Mouse (Mus musculus): ENCODE measurements around the gene A730061H03Rik.

The A730061H03Rik gene

GRCm38 (mm10) chr14:55551347-55551746 is 8.9 kb downstream of the A730061H03Rik start:
- no peak for DNase-seq (ENCODE audit: low spot score)

DNA sequence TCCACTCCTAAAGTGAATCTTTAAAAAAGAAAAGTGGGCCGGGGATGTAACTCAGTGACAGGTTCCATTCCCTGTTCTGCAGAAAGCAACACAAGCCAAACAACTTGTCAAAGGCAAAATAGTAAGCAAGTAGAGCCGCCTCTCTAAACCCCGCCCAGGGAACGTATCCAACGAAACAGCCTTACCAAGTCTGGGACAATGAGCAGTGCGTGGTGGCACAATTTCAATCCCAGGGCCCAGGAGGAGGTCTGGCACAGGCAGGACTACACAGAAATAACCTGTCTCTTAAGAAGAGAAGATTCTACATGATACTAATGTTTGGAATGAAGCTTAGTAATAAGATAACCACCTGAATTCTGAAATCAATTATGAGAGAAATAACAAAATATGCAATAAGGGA is 10.0 kb downstream of the A730061H03Rik start:
- DNase-seq (ENCODE audit: low spot score) = no peak

GRCm38 (mm10) chr14:55544334-55544733 is 15.9 kb downstream of the A730061H03Rik start:
- peak; percentile 69 for DNase-seq (ENCODE audit: low spot score)

GRCm38 (mm10) chr14:55542268-55542667 is 17.9 kb downstream of the A730061H03Rik start:
- no peak for DNase-seq (ENCODE audit: low spot score)

- DNase-seq (ENCODE audit: low spot score) = peak; percentile 85
Observed at GRCm38 (mm10) chr14:55540787-55541321, 19.4 kb downstream of the A730061H03Rik start.

DNA sequence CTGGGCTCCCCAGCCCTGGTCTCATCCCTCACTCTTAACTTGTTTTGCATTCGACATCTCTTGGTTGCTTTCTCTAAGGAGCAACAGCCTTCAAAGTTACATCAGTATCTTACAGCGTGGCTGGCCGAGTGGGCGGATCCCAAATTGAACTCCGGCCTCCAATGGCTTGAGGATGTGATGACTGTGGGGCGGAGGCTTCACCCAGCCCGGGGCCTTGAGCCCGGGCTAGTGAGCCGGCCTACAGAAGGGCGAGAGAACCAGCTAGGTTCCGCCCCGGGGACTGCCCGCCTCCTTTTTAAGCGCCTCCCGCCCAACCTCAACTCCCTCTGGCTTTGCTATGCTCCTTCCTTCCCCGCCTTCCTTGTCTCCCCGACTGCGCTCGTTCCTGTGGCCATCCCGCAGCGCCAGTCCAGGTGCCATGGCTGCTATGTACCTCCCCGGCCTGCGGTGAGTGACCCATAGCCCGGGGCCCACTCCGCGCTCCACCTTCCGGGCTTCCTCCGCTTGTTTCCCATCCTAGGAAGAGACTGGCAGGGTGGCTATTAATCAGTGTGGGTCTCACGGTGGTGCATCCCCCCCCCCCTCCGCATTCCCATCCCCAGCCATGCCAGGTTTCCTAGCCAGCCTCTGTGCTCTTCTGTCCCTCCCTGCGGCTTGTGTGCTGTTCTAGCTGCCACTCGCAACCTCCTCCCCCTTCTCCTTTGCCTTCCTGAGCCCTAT is 20.0 kb downstream of the A730061H03Rik start, which contains the start of gene Pck2:
Pck2 (plus strand) TSS at position 200 of the 720 bp plus-strand sequence.
- DNase-seq (ENCODE audit: low spot score) = peak; percentile 96

DNA sequence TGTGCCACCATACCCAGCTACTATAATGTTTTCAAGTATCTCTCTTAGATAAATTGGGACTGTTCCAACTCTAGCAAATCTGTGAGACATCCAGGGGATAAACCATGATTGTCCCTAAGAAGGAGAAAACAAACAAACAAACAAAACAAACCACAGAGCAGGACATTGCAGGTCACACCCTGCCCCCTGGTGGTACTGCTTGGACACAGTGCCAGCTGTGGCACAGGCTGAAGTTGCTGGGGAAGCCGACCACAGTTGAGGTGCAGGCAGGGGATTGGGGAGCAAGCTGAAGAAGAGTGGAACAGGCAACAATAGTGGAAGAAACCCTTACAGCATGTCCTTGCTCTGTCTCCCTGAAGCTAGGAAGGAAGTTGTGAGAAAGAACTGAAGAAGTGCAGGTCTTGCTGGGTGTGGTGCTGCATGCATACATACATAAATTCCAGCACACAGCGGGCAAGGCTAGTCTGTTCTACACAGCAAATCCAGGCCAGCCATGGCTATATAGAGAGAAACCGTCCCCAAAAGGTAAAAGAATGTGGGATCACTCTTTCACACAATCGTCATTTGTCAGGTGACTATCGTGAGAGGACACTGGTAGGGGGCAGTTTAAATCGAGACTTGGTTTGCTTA is 24.0 kb downstream of the A730061H03Rik start:
- DNase-seq (ENCODE audit: low spot score) = no peak

DNA sequence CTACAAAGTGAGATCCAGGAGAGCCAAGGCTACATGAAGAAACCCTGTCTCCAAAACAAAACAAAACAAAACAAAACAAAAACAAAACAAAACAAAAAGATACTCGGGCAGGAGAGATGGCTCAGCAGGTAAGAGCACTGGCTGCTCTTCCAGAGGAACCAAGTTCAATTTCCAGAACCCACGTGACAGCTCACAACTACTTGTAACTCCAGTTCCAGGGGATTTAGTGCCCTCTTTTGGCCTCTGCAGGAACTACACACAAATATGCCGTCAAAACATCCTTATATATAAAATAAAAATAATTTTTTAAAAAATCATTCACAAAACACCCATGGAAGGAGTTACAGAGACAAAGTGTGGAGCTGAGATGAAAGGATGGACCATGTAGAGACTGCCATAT is 32.3 kb downstream of the A730061H03Rik start:
- peak; percentile 50 for DNase-seq (ENCODE audit: low spot score)

GRCm38 (mm10) chr14:55526674-55527073 is 33.5 kb downstream of the A730061H03Rik start:
- DNase-seq (ENCODE audit: low spot score) = no peak

- no peak for DNase-seq (ENCODE audit: low spot score)
Observed at GRCm38 (mm10) chr14:55524785-55525184, 35.4 kb downstream of the A730061H03Rik start, which contains the start of gene Nrl. Nrl (minus strand) TSS chr14:55524981.

DNA sequence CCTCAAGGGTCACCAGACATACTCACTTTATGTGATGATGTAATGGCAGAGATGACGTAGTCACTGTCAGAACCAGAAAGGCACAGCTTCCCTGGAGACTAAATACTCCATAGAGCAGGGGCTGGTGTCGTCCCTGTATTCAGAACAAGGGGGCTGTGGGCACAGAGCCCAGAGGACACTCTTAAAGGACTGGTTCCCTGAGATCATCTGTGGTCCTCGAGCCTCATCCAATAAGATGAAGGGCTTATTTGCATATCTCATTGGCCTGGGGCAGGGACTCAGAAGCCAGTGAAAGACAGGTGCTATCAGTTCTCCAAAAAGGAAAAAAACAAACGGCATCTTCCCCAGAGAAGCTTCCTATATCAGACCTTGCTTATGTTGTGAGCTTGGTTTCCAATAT is 36.1 kb downstream of the A730061H03Rik start:
- DNase-seq (ENCODE audit: low spot score) = no peak

DNA sequence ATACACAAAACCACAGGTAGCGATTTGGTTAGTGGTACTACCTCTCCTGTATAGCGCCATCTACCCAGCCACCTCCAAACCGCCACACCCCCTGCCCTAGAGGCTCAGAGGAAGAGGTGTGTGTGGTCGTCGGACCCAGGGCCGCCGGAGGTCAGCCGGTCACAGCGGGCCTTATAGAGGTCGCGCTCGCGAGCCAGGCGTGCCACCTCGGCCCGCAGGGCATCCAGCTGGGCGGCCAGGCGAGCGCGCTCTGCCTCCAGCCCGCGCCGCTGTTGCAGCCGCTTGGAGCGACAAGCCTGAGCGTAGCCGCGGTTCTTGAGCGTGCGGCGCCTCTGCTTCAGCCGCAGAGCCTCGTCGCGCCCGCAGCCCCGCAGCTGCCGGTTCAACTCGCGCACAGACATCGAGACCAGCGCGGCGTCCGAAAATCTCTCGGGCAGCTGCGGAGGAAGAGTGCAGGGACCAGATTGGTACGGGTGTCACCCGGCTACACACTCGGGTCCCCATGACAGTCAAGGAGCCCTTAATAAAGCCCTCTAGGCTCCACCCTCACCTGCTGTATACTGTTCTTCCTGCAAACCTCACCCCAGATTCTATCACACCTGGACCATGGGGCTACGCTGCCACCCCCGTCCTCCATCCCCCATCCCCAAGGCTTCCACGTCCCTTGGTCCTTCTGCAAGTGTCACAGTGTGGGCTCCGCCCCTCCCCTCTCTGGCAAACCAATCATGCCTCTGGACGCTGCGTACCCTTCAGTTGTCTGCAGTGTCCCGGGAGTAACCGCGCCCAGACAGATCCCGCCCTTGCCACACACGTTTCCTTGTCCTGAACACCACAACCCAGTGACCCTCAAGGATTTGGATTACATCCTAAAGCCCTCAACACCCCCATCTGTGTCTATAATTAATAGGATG is 39.5 kb downstream of the A730061H03Rik start:
- DNase-seq (ENCODE audit: low spot score) = peak; percentile 40

DNA sequence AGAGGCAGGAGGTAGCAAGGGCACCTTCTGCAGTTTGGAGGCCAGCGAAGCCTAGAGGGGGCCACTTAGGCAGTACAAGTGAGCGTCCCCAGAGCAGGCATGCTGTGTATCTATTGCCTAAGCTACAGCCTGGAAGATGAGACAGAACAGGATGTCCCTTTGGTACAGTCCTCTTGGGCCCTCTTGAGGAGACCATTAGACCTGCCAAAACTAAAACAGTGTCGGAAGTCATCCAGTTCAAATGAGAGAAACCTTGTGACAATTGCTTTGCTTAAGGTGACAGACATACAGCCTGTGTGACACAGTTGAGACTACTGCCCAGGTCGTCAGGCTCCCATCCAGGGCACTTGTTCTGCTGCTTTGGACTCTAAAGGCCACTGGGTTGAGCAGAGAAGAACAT is 40.6 kb downstream of the A730061H03Rik start:
- no peak for DNase-seq (ENCODE audit: low spot score)

GRCm38 (mm10) chr14:55518897-55519296 is 41.3 kb downstream of the A730061H03Rik start:
- peak; percentile 51 for DNase-seq (ENCODE audit: low spot score)

DNA sequence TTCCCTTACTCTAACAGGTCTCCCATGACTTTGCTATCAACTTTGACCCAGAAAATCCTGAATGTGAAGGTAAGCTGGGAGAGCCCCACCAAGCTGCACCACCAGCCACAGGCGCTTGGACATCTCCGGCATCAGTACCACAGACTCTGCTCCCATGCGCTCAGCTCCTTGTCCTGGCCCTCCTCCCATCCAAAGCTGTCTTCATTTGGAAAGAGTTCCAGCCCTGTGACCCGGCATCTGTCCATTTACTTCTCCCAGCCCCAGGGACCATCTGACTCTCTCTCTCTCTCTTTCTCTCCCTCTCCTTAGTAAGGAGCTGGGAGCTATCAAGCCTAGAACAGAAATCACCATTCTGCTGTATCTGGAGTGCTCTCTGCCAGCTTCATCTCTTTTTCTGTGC is 44.4 kb downstream of the A730061H03Rik start:
- no peak for DNase-seq (ENCODE audit: low spot score)

GRCm38 (mm10) chr14:55513927-55514326 is 46.3 kb downstream of the A730061H03Rik start:
- DNase-seq (ENCODE audit: low spot score) = no peak

DNA sequence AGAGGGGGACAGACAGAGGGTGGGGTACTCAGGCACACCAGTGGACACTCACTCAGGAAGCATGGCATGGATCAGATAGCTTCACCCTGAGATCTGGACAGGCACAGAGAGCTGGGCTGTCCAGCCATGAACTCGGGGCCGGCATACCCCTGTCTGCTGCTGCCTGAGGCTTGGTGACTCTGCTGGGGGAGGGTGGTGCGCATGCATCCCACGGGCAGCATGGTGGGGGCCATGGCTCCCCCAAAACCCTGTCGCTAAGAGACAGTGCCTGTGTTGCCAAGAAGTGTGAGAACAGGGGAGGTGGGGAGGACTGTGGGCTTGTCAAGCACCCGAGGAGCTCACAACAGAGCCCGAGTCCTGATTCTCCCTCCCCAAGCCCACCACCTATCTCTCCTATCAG is 49.2 kb downstream of the A730061H03Rik start:
- DNase-seq (ENCODE audit: low spot score) = no peak

- DNase-seq (ENCODE audit: low spot score) = no peak
Observed at GRCm38 (mm10) chr14:55510125-55510731, 50.0 kb downstream of the A730061H03Rik start, which contains the start of gene Cpne6. Cpne6 (plus strand) TSS chr14:55510445.

Data from MN1 (cell line).